Mouse (Mus musculus) neural tube, embryonic 11.5 days (tissue): ENCODE results near the gene Siae. TPM values are rescaled to one million over a fixed set of nuclear protein-coding genes. Genes with fewer than 3 reads are reported as not detected.

Experiments used
- ATAC-seq: fragments of 200-750 bp; cut with Nextera tagmentation; 2 replicates; pipeline ENCODE4 v1.8.0; 2017; ENCODE audit warnings: moderate number of reproducible peaks, mild to moderate bottlenecking, moderate TSS enrichment, moderate library complexity; ENCODE audit not compliant: insufficient read depth, low FRiP score, low TSS enrichment
- DNase-seq: peaks from one replicate; pipeline ENCODE4 v3.0.0-alpha.2; 2015; ENCODE audit warnings: low spot score
- H3K27ac ChIP-seq: fragments of 300-500 bp; sonication (generic); 2 replicates; pipeline ENCODE4 v1.5.1; 2014; ENCODE audit warnings: low read depth, mild to moderate bottlenecking, low read length
- H3K27me3 ChIP-seq: fragments of 300-500 bp; sonication (generic); 2 replicates; pipeline ENCODE4 v1.6.1; 2014; ENCODE audit warnings: mild to moderate bottlenecking, low read length, mixed read lengths; ENCODE audit not compliant: control insufficient read depth, insufficient read depth
- H3K36me3 ChIP-seq: fragments of 300-500 bp; sonication (generic); 2 replicates; pipeline ENCODE4 v1.6.1; 2014; ENCODE audit warnings: mild to moderate bottlenecking, low read length, moderate library complexity, mixed read lengths; ENCODE audit not compliant: control insufficient read depth, insufficient read depth
- H3K4me1 ChIP-seq: fragments of 300-500 bp; sonication (generic); 2 replicates; pipeline ENCODE4 v1.6.1; 2014; ENCODE audit warnings: low read length, mixed read lengths; ENCODE audit not compliant: control insufficient read depth, insufficient read depth
- H3K4me2 ChIP-seq: fragments of 300-500 bp; sonication (generic); 2 replicates; pipeline ENCODE4 v1.6.1; 2014; ENCODE audit warnings: low read depth, mild to moderate bottlenecking, moderate library complexity
- H3K4me3 ChIP-seq: fragments of 300-500 bp; sonication (generic); 2 replicates; pipeline ENCODE4 v1.5.1; 2014; ENCODE audit warnings: low read depth, low read length
- H3K9ac ChIP-seq: fragments of 300-500 bp; sonication (generic); 2 replicates; pipeline ENCODE4 v1.6.1; 2014; ENCODE audit warnings: mild to moderate bottlenecking, low read length
- H3K9me3 ChIP-seq: fragments of 300-500 bp; sonication (generic); 2 replicates; pipeline ENCODE4 v1.6.1; 2016; ENCODE audit warnings: low read length; ENCODE audit not compliant: control insufficient read depth
- WGBS: fragments of 180-500 bp; shearing (Covaris S2); extraction: QIAGEN DNeasy Blood & Tissue Kit; methylation state at CpG from one replicate; pipeline ENCODE4 v1.1.7; 2014; 5-methylcytosine and 5-hydroxymethylcytosine counted together
- polyA plus RNA-seq: library from polyadenylated mRNA; unstranded; fragments of >200 nt; fragmentation: Nextera tagmentation; extraction: Ambion mirVana; gene quantifications from 2 replicates; pipeline ENCODE4 v1.2.1, GENCODE M21; 2014

Siae gene
- polyA plus RNA-seq, 1 experiment from 2014 or later = 9.0 TPM

DNA sequence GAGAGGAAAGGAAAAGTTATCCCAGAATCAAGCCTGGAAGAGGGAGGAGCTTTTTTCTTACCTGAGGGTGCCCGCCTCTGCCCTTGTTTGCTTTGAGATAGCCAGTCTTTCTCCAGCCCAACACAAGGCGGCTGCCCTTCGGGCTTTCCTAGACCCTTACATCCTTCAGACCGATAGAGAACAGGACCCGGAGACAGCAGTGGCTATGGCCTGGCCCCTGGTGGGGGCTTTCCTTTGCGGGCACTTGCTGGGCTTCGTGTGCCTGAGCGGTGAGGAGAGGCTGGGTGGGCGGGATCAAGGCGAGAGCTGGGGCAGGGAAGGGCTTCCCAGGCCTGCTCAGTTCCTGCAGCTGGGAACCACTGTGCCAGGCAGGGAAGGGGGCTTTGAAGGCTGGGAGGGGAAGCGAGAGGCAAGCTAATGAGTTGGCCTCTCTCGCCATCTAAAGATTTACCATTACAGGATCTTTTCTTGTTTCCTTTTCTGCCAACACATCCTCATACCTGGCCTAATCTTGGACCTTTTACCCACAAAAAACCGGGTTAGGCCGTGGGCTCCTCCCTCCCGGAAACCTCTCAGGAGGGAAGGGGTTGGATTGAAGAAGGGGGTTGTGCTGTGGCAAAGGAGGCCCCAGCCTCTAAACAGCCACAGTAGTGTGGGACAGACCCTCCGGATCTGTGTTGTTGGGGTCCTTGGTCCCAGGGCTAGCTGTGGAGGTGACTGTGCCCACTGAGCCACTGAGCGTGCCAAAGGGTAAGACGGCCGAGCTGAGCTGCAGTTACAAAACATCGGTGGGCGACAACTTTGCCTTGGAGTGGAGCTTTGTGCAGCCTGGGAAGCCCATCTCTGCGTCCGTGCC is 16.1 kb upstream of the Siae start, which contains the start of gene Vsig2:
TSS of gene Vsig2 (plus strand) at position 86 of the 856 bp plus-strand sequence.
- Histone ChIP-seq H3K4me2 (no peak within 1 kb of the TSS), H3K27ac (no peak within 1 kb of the TSS), H3K9me3 (no peaks in the 10 kb centered on the region), H3K27me3 (peaks cover 5% of the 10 kb centered on the region; the same call in 1 of the 2 replicates), H3K36me3 (no peaks in the 10 kb centered on the region), H3K9ac (no peak within 1 kb of the TSS), H3K4me1 (no peaks in the 10 kb centered on the region; the same call in 1 of the 2 replicates), H3K4me3 (no peak within 1 kb of the TSS)
- ATAC-seq (no peak), DNase-seq (no peak)
- 48% methylated on average over 23 of the region's 23 CpGs for WGBS

DNA sequence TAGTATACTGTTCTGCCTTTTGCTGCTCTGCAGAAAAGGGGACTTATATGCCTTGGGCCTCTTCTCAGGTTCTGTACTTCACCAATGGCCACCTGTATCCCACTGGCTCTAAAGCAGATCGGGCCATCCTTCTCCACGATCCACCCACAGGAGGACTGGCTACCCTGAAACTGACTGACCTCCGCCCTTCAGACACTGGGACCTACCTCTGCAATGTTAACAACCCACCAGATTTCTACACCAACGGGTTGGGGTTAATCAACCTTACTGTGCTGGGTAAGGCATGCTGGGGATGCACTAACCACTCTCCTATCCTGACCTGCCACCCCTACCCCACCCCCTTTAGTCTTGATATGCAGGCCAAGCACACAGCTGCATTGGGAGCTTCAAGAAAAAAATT is 15.3 kb upstream of the Siae start:
- no peak overlapping the region for H3K4me2 ChIP-seq

DNA sequence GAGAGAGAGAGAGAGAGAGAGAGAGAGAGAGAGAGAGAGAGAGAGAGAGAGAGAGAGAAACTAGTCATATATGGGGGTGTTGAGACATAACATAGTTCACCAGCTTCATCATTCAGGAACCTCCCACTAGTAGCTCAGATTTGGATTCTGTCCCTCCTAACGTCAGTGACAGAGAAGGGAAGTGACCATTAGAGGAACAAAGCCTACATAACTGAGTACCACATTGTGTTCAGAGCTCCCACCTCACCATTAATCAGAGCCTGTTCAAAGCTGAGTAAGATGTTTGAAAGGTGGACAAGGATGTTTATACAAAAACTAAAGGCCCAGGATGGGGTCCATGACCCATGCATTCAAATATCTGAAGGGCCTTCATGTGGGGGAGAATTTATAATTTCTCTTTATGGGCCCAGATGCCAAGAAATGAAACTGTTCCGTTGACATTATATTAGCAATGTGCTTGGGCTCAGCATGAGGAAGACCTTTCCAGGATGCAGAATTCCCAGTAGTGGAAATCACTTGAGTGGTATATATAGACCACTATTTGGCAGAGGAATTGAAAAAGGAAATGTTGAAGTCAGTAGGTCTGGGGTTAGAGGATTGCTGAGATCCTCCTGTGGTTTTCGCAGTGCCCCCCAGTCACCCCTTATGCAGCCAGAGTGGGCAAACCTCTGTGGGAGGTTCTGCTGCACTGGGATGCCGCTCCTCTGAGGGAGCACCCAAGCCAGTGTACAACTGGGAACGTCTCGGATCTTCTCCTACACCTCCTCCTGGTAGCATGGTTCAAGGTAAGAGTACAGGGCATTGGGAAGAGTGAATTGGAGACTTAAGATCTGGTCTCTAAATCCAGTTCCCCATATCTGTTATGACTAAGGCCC is 14.6 kb upstream of the Siae start:
- peaks cover 16% of the 10 kb centered on the region for H3K27me3 ChIP-seq

More for the DNA sequence above, 15.3 kb upstream of the Siae start:
- Histone ChIP-seq H3K9me3 (no peaks in the 10 kb centered on the region), H3K9ac (no peak overlapping the region), H3K27me3 (peaks cover 9% of the 10 kb centered on the region), H3K36me3 (no peaks in the 10 kb centered on the region), H3K27ac (no peak overlapping the region), H3K4me3 (no peak overlapping the region), H3K4me1 (peaks cover 3% of the 10 kb centered on the region; the same call in 1 of the 2 replicates)
- ATAC-seq (no peak), DNase-seq (no peak)
- 83% methylated on average over 4 of the region's 4 CpGs for WGBS

DNA sequence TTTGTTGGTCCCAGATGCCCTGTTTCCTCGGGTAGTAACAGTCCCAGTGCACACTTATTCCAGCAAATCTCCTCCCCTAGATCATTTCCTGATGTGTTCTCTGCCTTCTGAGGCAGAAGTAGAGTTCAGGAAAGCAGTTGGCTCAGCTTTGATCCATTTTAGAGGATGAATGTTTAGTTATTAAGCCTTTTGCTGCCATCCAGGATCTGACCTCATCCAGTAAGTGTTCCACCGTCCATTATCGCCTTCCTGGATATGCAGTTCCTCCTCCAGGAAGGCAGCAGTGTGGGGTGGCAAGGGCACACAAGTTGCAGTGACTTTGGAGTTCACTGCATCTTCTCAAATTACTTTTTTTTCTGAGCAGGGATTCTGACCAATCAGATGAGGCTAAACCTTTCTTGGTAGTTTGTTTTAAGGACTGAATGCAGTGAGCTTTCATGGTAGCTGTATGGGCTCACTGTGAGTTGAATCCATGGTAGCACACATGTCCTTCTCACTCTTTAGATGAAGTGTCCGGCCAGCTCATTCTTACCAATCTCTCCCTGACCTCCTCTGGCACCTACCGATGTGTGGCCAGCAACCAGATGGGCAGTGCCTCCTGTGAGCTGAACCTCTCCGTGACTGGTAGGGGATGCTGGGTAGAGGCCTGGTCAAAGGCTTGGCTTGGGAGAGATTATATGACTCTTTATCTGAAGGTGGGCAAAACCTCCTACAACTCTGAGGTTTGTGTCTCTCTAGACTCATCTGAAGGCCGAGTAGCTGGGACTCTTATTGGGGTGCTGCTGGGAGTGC is 13.5 kb upstream of the Siae start:
- WGBS = 64% methylated on average over 7 of the region's 7 CpGs
- no peak overlapping the region for H3K27ac ChIP-seq
- DNase-seq (no peak), ATAC-seq (no peak)
- H3K4me1 ChIP-seq = peaks cover 4% of the 10 kb centered on the region; the same call in 1 of the 2 replicates
- no peaks in the 10 kb centered on the region for H3K36me3 ChIP-seq
- no peak overlapping the region for H3K9ac ChIP-seq
- no peak overlapping the region for H3K4me2 ChIP-seq
- H3K27me3 ChIP-seq = peaks cover 25% of the 10 kb centered on the region
- no peak overlapping the region for H3K4me3 ChIP-seq
- no peaks in the 10 kb centered on the region for H3K9me3 ChIP-seq

More for the DNA sequence above, 14.6 kb upstream of the Siae start:
- Histone ChIP-seq H3K4me2 (no peak overlapping the region), H3K4me1 (peaks cover 4% of the 10 kb centered on the region; the same call in 1 of the 2 replicates), H3K27ac (no peak overlapping the region), H3K4me3 (no peak overlapping the region), H3K9ac (no peak overlapping the region), H3K36me3 (no peaks in the 10 kb centered on the region), H3K9me3 (no peaks in the 10 kb centered on the region)
- 81% methylated on average over 6 of the region's 6 CpGs for WGBS
- no peak for ATAC-seq
- DNase-seq = no peak

DNA sequence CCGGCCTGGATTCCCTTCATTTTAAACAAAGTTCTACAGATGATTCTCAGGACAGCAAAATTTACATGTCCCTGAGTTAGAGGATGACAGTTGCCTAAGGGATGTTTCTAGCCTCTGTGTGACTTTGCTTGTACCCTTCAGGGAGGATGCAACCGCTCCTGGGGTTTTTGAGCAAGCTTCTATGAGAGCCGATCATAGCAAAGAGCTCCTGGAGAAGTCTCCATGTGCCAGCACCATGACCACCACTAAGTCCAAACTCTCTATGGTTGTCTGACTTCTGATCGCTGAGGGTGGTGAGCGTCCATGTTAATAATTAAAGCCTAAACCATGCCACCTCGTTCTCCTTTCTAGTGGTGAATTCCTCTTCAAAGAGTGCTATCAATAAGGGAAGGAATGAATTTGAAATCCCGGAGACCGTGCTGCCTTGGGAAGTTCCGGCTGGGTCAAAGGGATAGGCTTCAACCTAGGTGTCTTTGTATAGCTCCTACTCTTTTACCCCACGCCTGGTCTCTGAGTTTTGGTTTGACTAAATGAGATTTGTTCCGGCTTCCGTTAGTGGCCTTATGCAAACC is 11.5 kb upstream of the Siae start:
- Histone ChIP-seq H3K4me1 (peaks cover 4% of the 10 kb centered on the region; the same call in 1 of the 2 replicates), H3K9ac (no peak overlapping the region), H3K27ac (no peak overlapping the region), H3K27me3 (peaks cover 30% of the 10 kb centered on the region), H3K36me3 (no peaks in the 10 kb centered on the region), H3K9me3 (no peaks in the 10 kb centered on the region), H3K4me2 (peak overlapping the region; percentile 43), H3K4me3 (peak overlapping the region; percentile 24; the same call in 1 of the 2 replicates)
- 24% methylated on average over 12 of the region's 12 CpGs for WGBS
- ATAC-seq (no peak), DNase-seq (no peak)

DNA sequence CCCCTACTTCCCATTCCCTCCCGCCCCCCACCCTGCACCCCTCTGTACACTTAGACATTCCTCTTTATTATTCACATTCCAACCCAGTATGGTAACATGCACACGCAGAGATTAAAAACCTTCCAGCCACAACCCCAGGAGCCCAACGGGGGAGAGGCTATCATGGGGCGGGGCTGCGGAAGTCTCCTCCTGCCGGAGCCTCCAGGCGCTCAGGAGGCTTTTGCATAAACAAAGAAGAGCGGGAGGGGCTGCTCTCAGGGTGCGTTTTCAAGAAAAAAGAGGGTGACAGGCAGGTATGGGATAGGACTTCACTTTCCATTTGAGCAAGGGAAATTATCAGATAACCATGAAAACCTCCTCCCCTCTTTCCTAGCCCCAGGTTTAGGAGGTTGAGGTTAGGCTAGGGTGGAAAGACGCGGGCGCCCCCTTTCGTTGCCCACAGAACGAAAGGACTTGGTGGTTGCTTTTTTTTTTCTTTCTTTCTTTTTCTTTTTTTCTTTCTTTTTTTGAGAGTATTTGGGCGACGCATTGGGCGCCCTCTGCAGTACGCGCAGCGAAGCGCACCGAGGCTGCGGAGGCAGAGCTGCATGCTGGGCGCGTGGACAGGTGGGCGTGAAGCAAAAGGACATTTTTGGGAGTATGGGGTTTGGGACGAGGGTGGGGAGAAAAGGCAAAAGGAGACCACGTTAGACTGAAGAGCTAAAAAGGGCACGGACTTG is 10.9 kb upstream of the Siae start:
- peak overlapping the region; percentile 43 for H3K4me2 ChIP-seq
- H3K4me3 ChIP-seq = peak overlapping the region; percentile 24
- under 1% methylated on average over 29 of the region's 29 CpGs for WGBS
- peak; percentile 75 for DNase-seq
- H3K9me3 ChIP-seq = no peaks in the 10 kb centered on the region
- H3K4me1 ChIP-seq = peaks cover 4% of the 10 kb centered on the region; the same call in 1 of the 2 replicates
- H3K27me3 ChIP-seq = peaks cover 37% of the 10 kb centered on the region
- no peak overlapping the region for H3K9ac ChIP-seq
- ATAC-seq = peak; percentile 73
- no peak overlapping the region for H3K27ac ChIP-seq
- no peaks in the 10 kb centered on the region for H3K36me3 ChIP-seq

DNA sequence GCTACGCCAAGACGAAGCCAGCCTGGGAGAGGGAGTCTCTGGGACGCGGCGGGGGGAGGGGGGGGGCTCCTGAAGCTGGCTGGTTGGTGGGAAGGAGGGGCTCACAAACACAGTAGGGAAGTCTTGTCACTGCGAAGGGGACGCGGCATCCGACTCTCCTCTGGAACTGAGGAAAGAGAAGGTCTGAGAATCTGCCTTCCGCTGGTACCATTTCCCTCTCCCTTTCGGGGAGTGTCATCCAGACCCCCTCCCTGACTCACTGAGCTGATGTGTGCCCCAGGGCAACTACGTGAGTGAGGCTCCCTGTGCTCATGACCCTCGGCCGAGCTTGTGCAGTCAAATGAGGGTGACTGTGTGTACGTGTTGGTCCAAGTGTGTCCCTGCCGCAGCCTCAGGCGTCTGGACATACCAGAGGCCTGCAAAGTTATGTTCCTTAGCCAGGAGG is 10.3 kb upstream of the Siae start:
- ATAC-seq (peak; percentile 60), DNase-seq (no peak)
- Histone ChIP-seq H3K27ac (no peak overlapping the region), H3K36me3 (no peaks in the 10 kb centered on the region), H3K4me2 (peak overlapping the region; percentile 43), H3K9ac (no peak overlapping the region), H3K4me3 (peak overlapping the region; percentile 8; the same call in 1 of the 2 replicates), H3K9me3 (no peaks in the 10 kb centered on the region), H3K27me3 (peaks cover 43% of the 10 kb centered on the region), H3K4me1 (peaks cover 4% of the 10 kb centered on the region; the same call in 1 of the 2 replicates)
- WGBS = 7% methylated on average over 16 of the region's 17 CpGs
